Mouse (Mus musculus): ENCODE data around the gene Vdr. TPM values are rescaled to one million over a fixed set of nuclear protein-coding genes. Genes with fewer than 3 reads are reported as not detected.

Gene Vdr
- polyA plus RNA-seq, 1 experiment from 2014 or later: 1.5 TPM

GRCm38 (mm10) chr15:97907801-97908751, 2.4 kb downstream of the Vdr start:
- peak; percentile 83 for ATAC-seq (replicated peaks; ENCODE audit: extremely low read depth, insufficient read depth, low FRiP score)
- peaks cover 13% of the 10 kb centered on the region for H3K4me1 ChIP-seq (ENCODE audit: control insufficient read depth, insufficient read depth, low read length)
- peak overlapping the region; percentile 80 for H3K4me2 ChIP-seq (ENCODE audit: low read depth, low read length)
- H3K36me3 ChIP-seq (ENCODE audit: control insufficient read depth, insufficient read depth): no peaks in the 10 kb centered on the region
- WGBS: 2% methylated on average over 59 of the region's 59 CpGs
- H3K9ac ChIP-seq (ENCODE audit: low read length): peak overlapping the region; percentile 65
- H3K9me3 ChIP-seq (replicated peaks; ENCODE audit: control insufficient read depth, low read length): no peaks in the 10 kb centered on the region
- peak overlapping the region; percentile 67 for H3K4me3 ChIP-seq (ENCODE audit: low read length)
- no peak overlapping the region for H3K27ac ChIP-seq (ENCODE audit: low read length)
- peaks cover 31% of the 10 kb centered on the region for H3K27me3 ChIP-seq (ENCODE audit: control insufficient read depth, insufficient read depth, low read length)

- peak overlapping the region; percentile 67 for H3K4me3 ChIP-seq (ENCODE audit: low read length)
- H3K9me3 ChIP-seq (replicated peaks; ENCODE audit: control insufficient read depth, low read length): no peaks in the 10 kb centered on the region
- H3K9ac ChIP-seq (ENCODE audit: low read length): no peak overlapping the region
- H3K27ac ChIP-seq (ENCODE audit: low read length): no peak overlapping the region
- WGBS: 60% methylated on average over 5 of the region's 5 CpGs
- peaks cover 13% of the 10 kb centered on the region for H3K4me1 ChIP-seq (ENCODE audit: control insufficient read depth, insufficient read depth, low read length)
- ATAC-seq (replicated peaks; ENCODE audit: extremely low read depth, insufficient read depth, low FRiP score): no peak
- peak overlapping the region; percentile 80 for H3K4me2 ChIP-seq (ENCODE audit: low read depth, low read length)
- H3K27me3 ChIP-seq (ENCODE audit: control insufficient read depth, insufficient read depth, low read length): peaks cover 31% of the 10 kb centered on the region
- no peaks in the 10 kb centered on the region for H3K36me3 ChIP-seq (ENCODE audit: control insufficient read depth, insufficient read depth)
Observed at GRCm38 (mm10) chr15:97907202-97907601, 3.2 kb downstream of the Vdr start.

GRCm38 (mm10) chr15:97905281-97905680, 5.1 kb downstream of the Vdr start:
- Histone ChIP-seq H3K4me1 (ENCODE audit: control insufficient read depth, insufficient read depth, low read length) (peaks cover 13% of the 10 kb centered on the region), H3K4me2 (ENCODE audit: low read depth, low read length) (no peak overlapping the region), H3K36me3 (ENCODE audit: control insufficient read depth, insufficient read depth) (no peaks in the 10 kb centered on the region), H3K27ac (ENCODE audit: low read length) (no peak overlapping the region), H3K9me3 (replicated peaks; ENCODE audit: control insufficient read depth, low read length) (no peaks in the 10 kb centered on the region), H3K27me3 (ENCODE audit: control insufficient read depth, insufficient read depth, low read length) (peaks cover 26% of the 10 kb centered on the region), H3K9ac (ENCODE audit: low read length) (no peak overlapping the region), H3K4me3 (ENCODE audit: low read length) (no peak overlapping the region)
- no peak for ATAC-seq (replicated peaks; ENCODE audit: extremely low read depth, insufficient read depth, low FRiP score)
- 78% methylated on average over 6 of the region's 6 CpGs for WGBS

- no peaks in the 10 kb centered on the region for H3K36me3 ChIP-seq (ENCODE audit: control insufficient read depth, insufficient read depth)
- no peak overlapping the region for H3K27ac ChIP-seq (ENCODE audit: low read length)
- no peak overlapping the region for H3K9ac ChIP-seq (ENCODE audit: low read length)
- no peak overlapping the region for H3K4me3 ChIP-seq (ENCODE audit: low read length)
- no peak overlapping the region for H3K4me2 ChIP-seq (ENCODE audit: low read depth, low read length)
- H3K9me3 ChIP-seq (replicated peaks; ENCODE audit: control insufficient read depth, low read length): no peaks in the 10 kb centered on the region
- peaks cover 22% of the 10 kb centered on the region for H3K27me3 ChIP-seq (ENCODE audit: control insufficient read depth, insufficient read depth, low read length)
- WGBS: 52% methylated on average over 11 of the region's 11 CpGs
- H3K4me1 ChIP-seq (ENCODE audit: control insufficient read depth, insufficient read depth, low read length): peaks cover 13% of the 10 kb centered on the region
- no peak for ATAC-seq (replicated peaks; ENCODE audit: extremely low read depth, insufficient read depth, low FRiP score)
Observed at GRCm38 (mm10) chr15:97904339-97904991, 6.0 kb downstream of the Vdr start.

- Histone ChIP-seq H3K27ac (ENCODE audit: low read length) (no peak overlapping the region), H3K27me3 (ENCODE audit: control insufficient read depth, insufficient read depth, low read length) (peaks cover 12% of the 10 kb centered on the region)
- 75% methylated on average over 15 of the region's 15 CpGs for WGBS
Observed at GRCm38 (mm10) chr15:97903261-97904009, 7.0 kb downstream of the Vdr start.

GRCm38 (mm10) chr15:97900991-97901390, 9.4 kb downstream of the Vdr start:
- Histone ChIP-seq H3K9me3 (replicated peaks; ENCODE audit: control insufficient read depth, low read length) (no peaks in the 10 kb centered on the region), H3K4me3 (ENCODE audit: low read length) (no peak overlapping the region), H3K27me3 (ENCODE audit: control insufficient read depth, insufficient read depth, low read length) (0 out of 2 replicates have a peak, but pooled peaks cover 2% of the 10 kb centered on the region), H3K36me3 (ENCODE audit: control insufficient read depth, insufficient read depth) (no peaks in the 10 kb centered on the region), H3K4me1 (ENCODE audit: control insufficient read depth, insufficient read depth, low read length) (peaks cover 20% of the 10 kb centered on the region), H3K4me2 (ENCODE audit: low read depth, low read length) (no peak overlapping the region), H3K9ac (ENCODE audit: low read length) (no peak overlapping the region), H3K27ac (ENCODE audit: low read length) (no peak overlapping the region)
- 87% methylated on average over 9 of the region's 9 CpGs for WGBS
- ATAC-seq (replicated peaks; ENCODE audit: extremely low read depth, insufficient read depth, low FRiP score): no peak

More at GRCm38 (mm10) chr15:97903261-97904009, 7.0 kb downstream of the Vdr start:
- Histone ChIP-seq H3K9me3 (replicated peaks; ENCODE audit: control insufficient read depth, low read length) (no peaks in the 10 kb centered on the region), H3K36me3 (ENCODE audit: control insufficient read depth, insufficient read depth) (no peaks in the 10 kb centered on the region), H3K9ac (ENCODE audit: low read length) (no peak overlapping the region), H3K4me3 (ENCODE audit: low read length) (no peak overlapping the region), H3K4me1 (ENCODE audit: control insufficient read depth, insufficient read depth, low read length) (peaks cover 16% of the 10 kb centered on the region), H3K4me2 (ENCODE audit: low read depth, low read length) (no peak overlapping the region)
- ATAC-seq (replicated peaks; ENCODE audit: extremely low read depth, insufficient read depth, low FRiP score): no peak

GRCm38 (mm10) chr15:97900336-97900912, 10.0 kb downstream of the Vdr start:
- no peaks in the 10 kb centered on the region for H3K36me3 ChIP-seq (ENCODE audit: control insufficient read depth, insufficient read depth)
- no peak overlapping the region for H3K4me3 ChIP-seq (ENCODE audit: low read length)
- WGBS: 71% methylated on average over 12 of the region's 12 CpGs
- H3K9me3 ChIP-seq (replicated peaks; ENCODE audit: control insufficient read depth, low read length): no peaks in the 10 kb centered on the region
- H3K27me3 ChIP-seq (ENCODE audit: control insufficient read depth, insufficient read depth, low read length): no peaks in the 10 kb centered on the region
- H3K27ac ChIP-seq (ENCODE audit: low read length): no peak overlapping the region
- H3K4me1 ChIP-seq (ENCODE audit: control insufficient read depth, insufficient read depth, low read length): peaks cover 26% of the 10 kb centered on the region
- H3K4me2 ChIP-seq (ENCODE audit: low read depth, low read length): no peak overlapping the region
- ATAC-seq (replicated peaks; ENCODE audit: extremely low read depth, insufficient read depth, low FRiP score): no peak
- no peak overlapping the region for H3K9ac ChIP-seq (ENCODE audit: low read length)

GRCm38 (mm10) chr15:97899714-97900113, 10.7 kb downstream of the Vdr start:
- no peak overlapping the region for H3K9ac ChIP-seq (ENCODE audit: low read length)
- no peaks in the 10 kb centered on the region for H3K9me3 ChIP-seq (replicated peaks; ENCODE audit: control insufficient read depth, low read length)
- no peak for ATAC-seq (replicated peaks; ENCODE audit: extremely low read depth, insufficient read depth, low FRiP score)
- peaks cover 26% of the 10 kb centered on the region for H3K4me1 ChIP-seq (ENCODE audit: control insufficient read depth, insufficient read depth, low read length)
- H3K36me3 ChIP-seq (ENCODE audit: control insufficient read depth, insufficient read depth): no peaks in the 10 kb centered on the region
- no peaks in the 10 kb centered on the region for H3K27me3 ChIP-seq (ENCODE audit: control insufficient read depth, insufficient read depth, low read length)
- no peak overlapping the region for H3K4me3 ChIP-seq (ENCODE audit: low read length)
- no peak overlapping the region for H3K4me2 ChIP-seq (ENCODE audit: low read depth, low read length)
- WGBS: 86% methylated on average over 8 of the region's 8 CpGs
- H3K27ac ChIP-seq (ENCODE audit: low read length): no peak overlapping the region
